Mouse (Mus musculus): ENCODE results near the gene Utrn. TPM values are rescaled to one million over a fixed set of nuclear protein-coding genes. Genes with fewer than 3 reads are reported as not detected.
A peak's percentile ranks its signal among the peaks of the same experiment; 100 is the strongest.

Gene Utrn
- total and polyA plus RNA-seq, 3 experiments: 0.31 to 1.1 (median 0.67) TPM

- no peaks in the 10 kb centered on the region for H3K9me3 ChIP-seq (replicated peaks; ENCODE audit: low read length)
- H3K4me1 ChIP-seq (ENCODE audit: control insufficient read depth in 1 of 2, insufficient read depth in 2 of 2): peaks cover 3 to 27% of the 10 kb centered on the region in 2 experiments; a peak in 3 of 4 replicates
- H3K27ac ChIP-seq (ENCODE audit: insufficient read depth, low read depth): no peak overlapping the region
- TF ChIP-seq SMC3 (IDR thresholded peaks at IDR 0.05; ENCODE audit: low read depth, low read length): no peak
- TF ChIP-seq E2F4 (IDR thresholded peaks at IDR 0.05; ENCODE audit: insufficient replicate concordance, low read depth, low read length): no peak
- no peak for TF ChIP-seq ZKSCAN1 (IDR thresholded peaks at IDR 0.05; ENCODE audit: borderline replicate concordance, low read depth, low read length)
- no peak for TF ChIP-seq MXI1 (IDR thresholded peaks at IDR 0.05; ENCODE audit: low read depth, low read length)
- TF ChIP-seq MAX (IDR thresholded peaks at IDR 0.05; ENCODE audit: low read length): no peak
- TF ChIP-seq ETS1 (conservative IDR thresholded peaks at IDR 0.05; ENCODE audit: low read depth, low read length): no peak
- TF ChIP-seq PAX5 (IDR thresholded peaks at IDR 0.05; ENCODE audit: low read length): no peak
- no peak for TF ChIP-seq JUND (conservative IDR thresholded peaks at IDR 0.05; ENCODE audit: low read depth, low read length)
- TF ChIP-seq ZNF384 (IDR thresholded peaks at IDR 0.05; ENCODE audit: low read depth, low read length): no peak
- TF ChIP-seq BHLHE40 (IDR thresholded peaks at IDR 0.05; ENCODE audit: low read depth, low read length): no peak
- TF ChIP-seq JUN (IDR thresholded peaks at IDR 0.05; ENCODE audit: insufficient read depth, low read depth, low read length): no peak
- no peak for TF ChIP-seq MEF2A (IDR thresholded peaks at IDR 0.05; ENCODE audit: borderline replicate concordance, low read depth, low read length)
- TF ChIP-seq USF1 (IDR thresholded peaks at IDR 0.05; ENCODE audit: low read depth, low read length): no peak
- TF ChIP-seq POLR2A (IDR thresholded peaks at IDR 0.05; ENCODE audit: low read depth, low read length): no peak
- no peak for TF ChIP-seq USF2 (conservative IDR thresholded peaks at IDR 0.05; ENCODE audit: low read depth, low read length)
- no peak for TF ChIP-seq RCOR1 (conservative IDR thresholded peaks at IDR 0.05; ENCODE audit: low read depth, low read length)
- TF ChIP-seq UBTF (IDR thresholded peaks at IDR 0.05; ENCODE audit: low read depth, low read length): no peak
- no peak for TF ChIP-seq IRF4 (IDR thresholded peaks at IDR 0.05; ENCODE audit: low read depth, low read length)
- no peak for TF ChIP-seq CHD2 (IDR thresholded peaks at IDR 0.05; ENCODE audit: low read length)
- TF ChIP-seq MYC (IDR thresholded peaks at IDR 0.05; ENCODE audit: low read depth, low read length): no peak
- no peak overlapping the region for H3K9ac ChIP-seq (ENCODE audit: insufficient read depth, low read depth)
- no peaks in the 10 kb centered on the region for H3K27me3 ChIP-seq (replicated peaks)
- dilution Hi-C loops (cut with MboI; ENCODE audit: extremely low pct_ligation_motif_present, extremely low pct_unique_long_range_greater_than_20kb, low sequenced_read_pairs): no loop called here
- no peaks in the 10 kb centered on the region for H3K79me2 ChIP-seq (replicated peaks; ENCODE audit: control insufficient read depth, extremely low read depth, insufficient read depth, poor library complexity, severe bottlenecking)
- no peak overlapping the region for H3K4me3 ChIP-seq (replicated peaks in 1 of 3; ENCODE audit: low read depth in 2 of 3, low read length in 2 of 3, poor library complexity in 1 of 3)
- DNase-seq (ENCODE audit: extremely low read depth): no peak
- in situ Hi-C loops (cut with MboI; ENCODE audit: low pct_ligation_motif_present, low pct_unique_long_range_greater_than_20kb, low sequenced_read_pairs): no loop called here
- H3K4me2 ChIP-seq (ENCODE audit: insufficient read depth, low read depth, poor library complexity, severe bottlenecking): no peak overlapping the region
- no peaks in the 10 kb centered on the region for H3K36me3 ChIP-seq (replicated peaks in 1 of 2; ENCODE audit: control insufficient read depth in 1 of 2, insufficient read depth in 1 of 2, low read length in 1 of 2)
Measured at GRCm38 (mm10) chr10:12758702-12758988, 110.5 kb downstream of the Utrn start.

GRCm38 (mm10) chr10:12757943-12758701 lies 111.0 kb downstream of the Utrn start:
- Histone ChIP-seq H3K27ac (ENCODE audit: insufficient read depth, low read depth) (no peak overlapping the region), H3K27me3 (replicated peaks) (no peaks in the 10 kb centered on the region), H3K9ac (ENCODE audit: insufficient read depth, low read depth) (no peak overlapping the region), H3K9me3 (replicated peaks; ENCODE audit: low read length) (no peaks in the 10 kb centered on the region), H3K4me3 (replicated peaks in 1 of 3; ENCODE audit: low read depth in 2 of 3, low read length in 2 of 3, poor library complexity in 1 of 3) (no peak overlapping the region), H3K36me3 (replicated peaks in 1 of 2; ENCODE audit: control insufficient read depth in 1 of 2, insufficient read depth in 1 of 2, low read length in 1 of 2) (no peaks in the 10 kb centered on the region), H3K4me2 (ENCODE audit: insufficient read depth, low read depth, poor library complexity, severe bottlenecking) (no peak overlapping the region; the same call in 1 of the 2 replicates), H3K4me1 (ENCODE audit: control insufficient read depth in 1 of 2, insufficient read depth in 2 of 2) (peaks cover 3 to 27% of the 10 kb centered on the region in 2 experiments; a peak in 3 of 4 replicates), H3K79me2 (replicated peaks; ENCODE audit: control insufficient read depth, extremely low read depth, insufficient read depth, poor library complexity, severe bottlenecking) (no peaks in the 10 kb centered on the region)
- in situ Hi-C loops (cut with MboI; ENCODE audit: low pct_ligation_motif_present, low pct_unique_long_range_greater_than_20kb, low sequenced_read_pairs) (no loop called here), dilution Hi-C loops (cut with MboI; ENCODE audit: extremely low pct_ligation_motif_present, extremely low pct_unique_long_range_greater_than_20kb, low sequenced_read_pairs) (no loop called here)
- DNase-seq (ENCODE audit: extremely low read depth): peak; percentile 41
- TF ChIP-seq HCFC1 (IDR thresholded peaks at IDR 0.05; ENCODE audit: low read depth, low read length): no peak
- TF ChIP-seq POLR2A (IDR thresholded peaks at IDR 0.05; ENCODE audit: low read depth, low read length): no peak
- no peak for TF ChIP-seq TBP (conservative IDR thresholded peaks at IDR 0.05; ENCODE audit: low read depth, low read length)
- no peak for TF ChIP-seq RAD21 (IDR thresholded peaks at IDR 0.05; ENCODE audit: low read depth, low read length)
